Mouse (Mus musculus): Measurements from ENCODE around the gene 1700056E22Rik. TPM values are rescaled to one million over a fixed set of nuclear protein-coding genes. Genes with fewer than 3 reads are reported as not detected.

1700056E22Rik gene
- polyA plus RNA-seq, 1 experiment from 2014 or later = 1.3 TPM

GRCm38 (mm10) chr1:184032682-184033389 is 1.3 kb downstream of the 1700056E22Rik start:
- 22% methylated on average over 19 of the region's 19 CpGs for WGBS
- ATAC-seq (ENCODE audit: low FRiP score) = no peak

GRCm38 (mm10) chr1:184030070-184030802 is 3.9 kb downstream of the 1700056E22Rik start:
- Histone ChIP-seq H3K4me3 (no peak overlapping the region), H3K27ac (no peak overlapping the region), H3K9me3 (no peaks in the 10 kb centered on the region), H3K4me1 (replicated peaks) (peaks cover 12% of the 10 kb centered on the region), H3K27me3 (no peaks in the 10 kb centered on the region), H3K9ac (no peak overlapping the region), H3K4me2 (no peak overlapping the region), H3K36me3 (no peaks in the 10 kb centered on the region)
- ATAC-seq (ENCODE audit: low FRiP score) = no peak
- WGBS = 91% methylated on average over 8 of the region's 8 CpGs

More at GRCm38 (mm10) chr1:184032682-184033389, 1.3 kb downstream of the 1700056E22Rik start:
- no peaks in the 10 kb centered on the region for H3K27me3 ChIP-seq
- H3K36me3 ChIP-seq = no peaks in the 10 kb centered on the region
- no peaks in the 10 kb centered on the region for H3K9me3 ChIP-seq
- H3K27ac ChIP-seq = peak overlapping the region; percentile 95
- H3K4me3 ChIP-seq = peak overlapping the region; percentile 71
- peak overlapping the region; percentile 86 for H3K4me2 ChIP-seq
- H3K4me1 ChIP-seq (replicated peaks) = peaks cover 31% of the 10 kb centered on the region
- peak overlapping the region; percentile 88 for H3K9ac ChIP-seq

- no peaks in the 10 kb centered on the region for H3K27me3 ChIP-seq
- no peak overlapping the region for H3K4me2 ChIP-seq
- H3K27ac ChIP-seq = no peak overlapping the region
- no peaks in the 10 kb centered on the region for H3K9me3 ChIP-seq
- WGBS = 93% methylated on average over 3 of the region's 3 CpGs
- no peaks in the 10 kb centered on the region for H3K4me1 ChIP-seq (replicated peaks)
- no peak for ATAC-seq (ENCODE audit: low FRiP score)
- no peak overlapping the region for H3K9ac ChIP-seq
- H3K36me3 ChIP-seq = no peaks in the 10 kb centered on the region
- no peak overlapping the region for H3K4me3 ChIP-seq
Observed at GRCm38 (mm10) chr1:184027039-184027438, 7.1 kb downstream of the 1700056E22Rik start.

- Histone ChIP-seq H3K9me3 (no peaks in the 10 kb centered on the region), H3K4me2 (no peak overlapping the region), H3K9ac (no peak overlapping the region), H3K4me1 (replicated peaks) (no peaks in the 10 kb centered on the region), H3K27me3 (no peaks in the 10 kb centered on the region), H3K27ac (no peak overlapping the region), H3K36me3 (no peaks in the 10 kb centered on the region), H3K4me3 (no peak overlapping the region)
- WGBS = 96% methylated on average over 5 of the region's 5 CpGs
- ATAC-seq (ENCODE audit: low FRiP score) = no peak
Observed at GRCm38 (mm10) chr1:184025079-184025478, 9.0 kb downstream of the 1700056E22Rik start.

GRCm38 (mm10) chr1:184024631-184025030 is 9.5 kb downstream of the 1700056E22Rik start:
- Histone ChIP-seq H3K9me3 (no peaks in the 10 kb centered on the region), H3K9ac (no peak overlapping the region), H3K27me3 (no peaks in the 10 kb centered on the region), H3K27ac (no peak overlapping the region), H3K4me3 (no peak overlapping the region), H3K36me3 (no peaks in the 10 kb centered on the region), H3K4me1 (replicated peaks) (0 out of 2 replicates have a peak, but pooled peaks cover 3% of the 10 kb centered on the region), H3K4me2 (no peak overlapping the region)
- ATAC-seq (ENCODE audit: low FRiP score) = no peak
- 100% methylated on average over 2 of the region's 2 CpGs for WGBS

GRCm38 (mm10) chr1:184023971-184024370 is 10.1 kb downstream of the 1700056E22Rik start:
- Histone ChIP-seq H3K4me2 (no peak overlapping the region), H3K9ac (no peak overlapping the region), H3K4me1 (replicated peaks) (peaks cover 3% of the 10 kb centered on the region; the same call in 1 of the 2 replicates), H3K27me3 (no peaks in the 10 kb centered on the region), H3K27ac (no peak overlapping the region), H3K36me3 (no peaks in the 10 kb centered on the region), H3K4me3 (no peak overlapping the region), H3K9me3 (no peaks in the 10 kb centered on the region)
- no peak for ATAC-seq (ENCODE audit: low FRiP score)
- WGBS = 52% methylated on average over 2 of the region's 2 CpGs

- no peaks in the 10 kb centered on the region for H3K27me3 ChIP-seq
- H3K9me3 ChIP-seq = no peaks in the 10 kb centered on the region
- no peak overlapping the region for H3K4me2 ChIP-seq
- no peaks in the 10 kb centered on the region for H3K36me3 ChIP-seq
- H3K4me3 ChIP-seq = no peak overlapping the region
- no peak overlapping the region for H3K27ac ChIP-seq
- WGBS = 43% methylated on average over 6 of the region's 6 CpGs
- no peak for ATAC-seq (ENCODE audit: low FRiP score)
- no peak overlapping the region for H3K9ac ChIP-seq
- H3K4me1 ChIP-seq (replicated peaks) = peaks cover 3% of the 10 kb centered on the region; the same call in 1 of the 2 replicates
Observed at GRCm38 (mm10) chr1:184019722-184020107, 14.4 kb downstream of the 1700056E22Rik start.

GRCm38 (mm10) chr1:184019042-184019721 is 14.9 kb downstream of the 1700056E22Rik start:
- ATAC-seq (ENCODE audit: low FRiP score) = no peak
- no peaks in the 10 kb centered on the region for H3K27me3 ChIP-seq
- H3K9me3 ChIP-seq = no peaks in the 10 kb centered on the region
- peaks cover 3% of the 10 kb centered on the region; the same call in 1 of the 2 replicates for H3K4me1 ChIP-seq (replicated peaks)
- H3K27ac ChIP-seq = no peak overlapping the region
- H3K4me2 ChIP-seq = no peak overlapping the region
- H3K36me3 ChIP-seq = no peaks in the 10 kb centered on the region
- 53% methylated on average over 6 of the region's 6 CpGs for whole genome bisulfite sequencing
- H3K4me3 ChIP-seq = no peak overlapping the region
- H3K9ac ChIP-seq = no peak overlapping the region

- WGBS = 90% methylated on average over 2 of the region's 2 CpGs
- Histone ChIP-seq H3K9me3 (no peaks in the 10 kb centered on the region), H3K36me3 (no peaks in the 10 kb centered on the region), H3K4me1 (replicated peaks) (peaks cover 3% of the 10 kb centered on the region; the same call in 1 of the 2 replicates), H3K27ac (no peak overlapping the region), H3K4me3 (no peak overlapping the region), H3K27me3 (no peaks in the 10 kb centered on the region), H3K4me2 (no peak overlapping the region), H3K9ac (no peak overlapping the region)
- no peak for ATAC-seq (ENCODE audit: low FRiP score)
Observed at GRCm38 (mm10) chr1:184017606-184018005, 16.5 kb downstream of the 1700056E22Rik start.

GRCm38 (mm10) chr1:184015995-184016730 is 17.9 kb downstream of the 1700056E22Rik start:
- Histone ChIP-seq H3K4me1 (replicated peaks) (peaks cover 3% of the 10 kb centered on the region; the same call in 1 of the 2 replicates), H3K4me2 (no peak overlapping the region), H3K9me3 (no peaks in the 10 kb centered on the region), H3K9ac (no peak overlapping the region), H3K27me3 (no peaks in the 10 kb centered on the region), H3K27ac (no peak overlapping the region), H3K36me3 (no peaks in the 10 kb centered on the region), H3K4me3 (no peak overlapping the region)
- ATAC-seq (ENCODE audit: low FRiP score) = no peak
- 84% methylated on average over 10 of the region's 10 CpGs for WGBS

GRCm38 (mm10) chr1:184014091-184014490 is 20.0 kb downstream of the 1700056E22Rik start:
- Histone ChIP-seq H3K4me2 (no peak overlapping the region), H3K9me3 (no peaks in the 10 kb centered on the region), H3K27me3 (no peaks in the 10 kb centered on the region), H3K36me3 (no peaks in the 10 kb centered on the region), H3K4me1 (replicated peaks) (no peaks in the 10 kb centered on the region; the same call in 1 of the 2 replicates), H3K4me3 (no peak overlapping the region), H3K27ac (no peak overlapping the region), H3K9ac (no peak overlapping the region)
- WGBS = 90% methylated on average over 3 of the region's 3 CpGs
- no peak for ATAC-seq (ENCODE audit: low FRiP score)

- Histone ChIP-seq H3K4me2 (no peak within 1 kb of the TSS), H3K9ac (no peak within 1 kb of the TSS), H3K27me3 (no peaks in the 10 kb centered on the region), H3K4me1 (replicated peaks) (no peaks in the 10 kb centered on the region), H3K36me3 (no peaks in the 10 kb centered on the region), H3K9me3 (no peaks in the 10 kb centered on the region), H3K27ac (no peak within 1 kb of the TSS), H3K4me3 (no peak within 1 kb of the TSS)
- no peak for ATAC-seq (ENCODE audit: low FRiP score)
- WGBS = 90% methylated on average over 4 of the region's 4 CpGs
Observed at GRCm38 (mm10) chr1:184013106-184013505, 21.0 kb downstream of the 1700056E22Rik start, which contains the start of gene Dusp10. Dusp10 (plus strand) TSS chr1:184013302.

Data from hindbrain, embryonic 13.5 days (tissue).